Mouse (Mus musculus) midbrain, embryonic 15.5 days (tissue): ENCODE data around the gene Trim28. TPM values are rescaled to one million over a fixed set of nuclear protein-coding genes. Genes with fewer than 3 reads are reported as not detected.

Source experiments
- ATAC-seq: fragments of 200-750 bp; cut with Nextera tagmentation; replicated peaks from 2 replicates; pipeline ENCODE4 v1.8.0; 2017; ENCODE audit warnings: moderate TSS enrichment
- H3K27ac ChIP-seq: fragments of 300-500 bp; sonication (generic); 2 replicates; pipeline ENCODE4 v1.5.1; 2015; ENCODE audit warnings: mild to moderate bottlenecking, inconsistent platforms
- H3K27me3 ChIP-seq: fragments of 300-500 bp; sonication (generic); replicated peaks from 2 replicates; pipeline ENCODE4 v1.6.1; 2015; ENCODE audit warnings: inconsistent platforms
- H3K36me3 ChIP-seq: fragments of 300-500 bp; sonication (generic); replicated peaks from 2 replicates; pipeline ENCODE4 v1.6.1; 2015; ENCODE audit warnings: inconsistent platforms
- H3K4me1 ChIP-seq: fragments of 300-500 bp; sonication (generic); 2 replicates; pipeline ENCODE4 v1.6.1; 2015; ENCODE audit warnings: inconsistent platforms
- H3K4me2 ChIP-seq: fragments of 300-500 bp; sonication (generic); 2 replicates; pipeline ENCODE4 v1.6.1; 2015; ENCODE audit warnings: inconsistent platforms, mild to moderate bottlenecking, moderate library complexity
- H3K4me3 ChIP-seq: fragments of 300-500 bp; sonication (generic); 2 replicates; pipeline ENCODE4 v1.5.1; 2015; ENCODE audit warnings: mild to moderate bottlenecking, inconsistent platforms
- H3K9ac ChIP-seq: fragments of 300-500 bp; sonication (generic); 2 replicates; pipeline ENCODE4 v1.6.1; 2015; ENCODE audit warnings: mild to moderate bottlenecking, inconsistent platforms
- H3K9me3 ChIP-seq: fragments of 300-500 bp; sonication (generic); 2 replicates; pipeline ENCODE4 v1.6.1; 2016; ENCODE audit warnings: inconsistent platforms
- WGBS: fragments of 180-500 bp; shearing (Covaris S2); methylation state at CpG from one replicate; pipeline ENCODE4 v1.1.7; 2015; ENCODE audit warnings: mixed read lengths; 5-methylcytosine and 5-hydroxymethylcytosine counted together
- polyA plus RNA-seq: library from polyadenylated mRNA; unstranded; fragments of >200 nt; fragmentation: Nextera tagmentation; extraction: Ambion mirVana; gene quantifications from 2 replicates; pipeline ENCODE4 v1.2.1, GENCODE M21; 2015

Trim28 gene
- polyA plus RNA-seq, 1 experiment from 2014 or later: 229 TPM

DNA sequence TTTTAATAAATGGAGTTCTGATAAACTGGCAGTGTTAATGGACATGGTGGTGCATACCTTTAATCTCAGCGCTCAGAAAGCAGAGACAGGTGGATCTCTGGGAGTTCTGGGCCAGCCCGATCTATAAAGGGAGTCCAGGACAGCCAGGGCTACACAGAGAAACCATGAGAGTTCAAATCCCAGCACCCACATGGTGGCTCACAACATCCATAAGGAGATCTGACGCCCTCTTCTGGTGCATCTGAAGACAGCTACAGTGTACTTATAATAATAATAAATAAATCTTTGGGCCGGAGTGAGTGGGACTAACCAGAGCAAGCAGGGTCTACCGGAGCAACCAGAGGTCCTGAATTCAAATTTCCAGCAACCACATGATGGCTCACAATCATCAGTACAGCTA is 4.5 kb downstream of the Trim28 start:
- no peak overlapping the region for H3K27ac ChIP-seq
- no peak for ATAC-seq
- peaks cover 3% of the 10 kb centered on the region for H3K36me3 ChIP-seq
- no peak overlapping the region for H3K9ac ChIP-seq
- H3K9me3 ChIP-seq: no peaks in the 10 kb centered on the region
- WGBS: 78% methylated on average over 5 of the region's 5 CpGs
- no peaks in the 10 kb centered on the region for H3K27me3 ChIP-seq
- H3K4me3 ChIP-seq: no peak overlapping the region
- no peak overlapping the region for H3K4me2 ChIP-seq
- H3K4me1 ChIP-seq: peaks cover 12% of the 10 kb centered on the region

DNA sequence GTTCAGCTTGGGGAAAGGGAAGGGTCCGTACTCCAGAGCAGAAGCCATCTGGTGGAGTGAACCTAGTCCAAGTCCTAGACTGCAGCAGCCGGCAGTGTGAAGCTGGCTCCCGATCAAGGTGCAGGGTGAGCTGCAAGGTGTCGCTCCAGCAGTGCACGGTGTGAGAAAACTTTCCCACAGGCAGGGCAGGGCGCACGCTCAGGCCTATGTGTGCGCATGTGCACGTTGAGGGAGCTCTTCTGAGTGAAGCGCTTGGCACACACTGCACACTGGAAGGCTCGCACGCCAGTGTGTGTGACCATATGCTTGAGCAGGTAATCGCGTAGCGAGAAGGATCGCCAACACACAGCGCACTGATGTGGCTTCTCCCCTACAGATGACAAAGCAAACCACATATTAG is 7.1 kb downstream of the Trim28 start:
- WGBS: 89% methylated on average over 17 of the region's 17 CpGs

GRCm38 (mm10) chr7:13006531-13006930 is 7.6 kb downstream of the Trim28 start:
- 90% methylated on average over 10 of the region's 10 CpGs for WGBS
- H3K4me2 ChIP-seq: no peak overlapping the region

More for the DNA sequence above, 7.1 kb downstream of the Trim28 start:
- no peak overlapping the region for H3K4me2 ChIP-seq
- no peak overlapping the region for H3K27ac ChIP-seq
- H3K27me3 ChIP-seq: no peaks in the 10 kb centered on the region
- ATAC-seq: no peak
- H3K4me1 ChIP-seq: peaks cover 26% of the 10 kb centered on the region
- no peak overlapping the region for H3K9ac ChIP-seq
- no peaks in the 10 kb centered on the region for H3K9me3 ChIP-seq
- no peak overlapping the region for H3K4me3 ChIP-seq
- H3K36me3 ChIP-seq: peaks cover 3% of the 10 kb centered on the region

DNA sequence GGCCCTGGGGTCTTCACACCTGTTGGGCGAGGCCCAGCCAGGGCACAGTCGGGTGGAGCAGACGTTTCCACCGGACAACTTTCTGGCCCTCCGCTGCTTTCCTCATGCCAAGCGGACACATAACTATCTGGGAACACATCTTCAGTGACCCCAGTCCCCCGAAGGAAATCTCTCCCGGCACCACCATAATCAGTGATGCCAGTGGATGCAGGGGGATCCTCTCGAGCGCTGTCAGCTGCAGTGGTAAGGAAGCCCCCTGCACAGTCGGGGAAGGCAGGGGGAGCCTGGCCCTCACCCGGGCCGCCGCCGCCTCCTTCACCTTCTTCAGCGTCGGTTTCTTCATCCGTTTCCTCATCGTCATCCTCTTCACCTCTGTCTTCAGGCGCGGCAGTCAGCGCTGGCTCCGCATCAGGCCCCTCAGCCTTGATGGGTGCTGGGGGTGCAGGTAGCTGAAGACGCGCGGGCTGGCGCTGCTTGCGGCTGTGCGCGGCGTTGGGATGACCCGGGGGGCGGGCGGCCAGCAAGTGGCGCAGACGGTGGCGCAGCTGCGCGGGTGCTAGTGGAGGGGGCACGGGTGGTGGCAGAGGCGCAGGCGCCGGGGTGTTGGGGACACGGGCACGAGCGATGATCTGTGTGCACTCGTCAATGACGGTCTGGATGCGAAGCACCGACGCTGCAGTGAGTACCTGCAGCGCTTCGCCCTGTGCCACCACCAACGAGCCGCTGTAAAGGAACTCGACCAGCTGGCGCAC is 8.6 kb downstream of the Trim28 start:
- Histone ChIP-seq H3K4me2 (peak overlapping the region; percentile 7; the same call in 1 of the 2 replicates), H3K27ac (no peak overlapping the region), H3K36me3 (peaks cover 3% of the 10 kb centered on the region), H3K4me1 (peaks cover 26% of the 10 kb centered on the region), H3K4me3 (no peak overlapping the region; the same call in 1 of the 2 replicates), H3K9ac (no peak overlapping the region), H3K27me3 (no peaks in the 10 kb centered on the region), H3K9me3 (no peaks in the 10 kb centered on the region)
- ATAC-seq: no peak
- 45% methylated on average over 57 of the region's 57 CpGs for WGBS

More at GRCm38 (mm10) chr7:13006531-13006930, 7.6 kb downstream of the Trim28 start:
- no peak overlapping the region for H3K27ac ChIP-seq
- no peak overlapping the region for H3K4me3 ChIP-seq
- no peaks in the 10 kb centered on the region for H3K9me3 ChIP-seq
- ATAC-seq: no peak
- peaks cover 3% of the 10 kb centered on the region for H3K36me3 ChIP-seq
- no peak overlapping the region for H3K9ac ChIP-seq
- no peaks in the 10 kb centered on the region for H3K27me3 ChIP-seq
- peaks cover 26% of the 10 kb centered on the region for H3K4me1 ChIP-seq

DNA sequence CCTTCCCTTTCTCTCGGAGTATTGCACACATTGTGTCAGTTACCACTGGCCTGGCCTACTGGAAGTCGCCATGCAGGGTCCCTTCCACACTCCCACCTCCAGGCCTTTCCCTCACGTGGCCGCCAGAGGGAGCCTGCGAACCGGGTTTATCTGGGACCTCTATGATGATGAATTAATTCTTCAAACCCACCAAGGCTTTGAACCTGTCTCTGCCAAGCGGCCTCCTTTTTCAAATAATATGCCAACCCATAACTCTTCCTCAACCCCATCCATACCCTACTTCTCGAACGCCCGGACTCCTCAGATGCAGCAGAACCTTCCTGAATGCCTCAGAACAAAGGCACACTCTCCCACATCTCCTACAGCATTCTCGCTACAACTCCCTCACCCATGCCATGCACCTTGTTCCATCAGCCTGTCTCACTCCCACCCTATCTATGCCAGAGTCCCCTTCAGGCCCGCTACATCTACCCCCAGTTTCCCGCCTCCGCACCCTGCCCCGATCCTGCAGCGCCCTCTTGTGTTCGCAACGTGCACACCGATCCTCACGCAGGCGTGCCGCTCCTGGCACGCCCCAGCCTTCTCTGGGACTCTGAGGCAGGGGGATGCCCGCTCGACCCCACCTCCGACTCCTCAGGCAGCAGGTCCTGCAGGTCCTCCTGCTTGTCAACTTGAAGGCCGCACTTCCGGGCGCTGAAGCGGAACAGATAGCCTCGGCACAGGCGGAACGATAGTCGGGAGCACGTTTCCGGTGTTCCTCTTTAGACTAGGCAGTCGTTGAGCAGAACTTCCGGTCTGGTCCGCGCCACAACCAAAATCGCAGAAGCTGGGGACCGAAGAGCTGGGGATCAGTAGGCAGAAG is 10.5 kb downstream of the Trim28 start:
- Histone ChIP-seq H3K4me2 (peak overlapping the region; percentile 79), H3K27ac (peak overlapping the region; percentile 91), H3K9me3 (no peaks in the 10 kb centered on the region), H3K36me3 (peaks cover 3% of the 10 kb centered on the region), H3K4me3 (peak overlapping the region; percentile 63), H3K27me3 (no peaks in the 10 kb centered on the region), H3K9ac (peak overlapping the region; percentile 65), H3K4me1 (peaks cover 26% of the 10 kb centered on the region)
- ATAC-seq: peak; percentile 92
- under 1% methylated on average over 42 of the region's 42 CpGs for WGBS

- peak within 1 kb of the TSS; percentile 79 for H3K4me2 ChIP-seq
- H3K4me1 ChIP-seq: peaks cover 26% of the 10 kb centered on the region
- H3K9me3 ChIP-seq: no peaks in the 10 kb centered on the region
- H3K36me3 ChIP-seq: peaks cover 3% of the 10 kb centered on the region; the same call in 1 of the 2 replicates
- H3K9ac ChIP-seq: peak within 1 kb of the TSS; percentile 65
- H3K27me3 ChIP-seq: no peaks in the 10 kb centered on the region
- no peak for ATAC-seq
- peak within 1 kb of the TSS; percentile 91 for H3K27ac ChIP-seq
- 10% methylated on average over 26 of the region's 26 CpGs for WGBS
- peak within 1 kb of the TSS; percentile 63 for H3K4me3 ChIP-seq
These were observed 11.3 kb downstream of the Trim28 start, which contains the start of gene Zbtb45 for GRCm38 (mm10) chr7:13010005-13010908. Zbtb45 (minus strand) TSS chr7:13010034.

- Histone ChIP-seq H3K27ac (no peak overlapping the region), H3K36me3 (no peaks in the 10 kb centered on the region), H3K27me3 (no peaks in the 10 kb centered on the region), H3K9me3 (no peaks in the 10 kb centered on the region), H3K9ac (no peak overlapping the region), H3K4me2 (no peak overlapping the region), H3K4me3 (no peak overlapping the region), H3K4me1 (peaks cover 11% of the 10 kb centered on the region)
- no peak for ATAC-seq
- WGBS: 68% methylated on average over 4 of the region's 4 CpGs
These were observed 14.8 kb downstream of the Trim28 start for GRCm38 (mm10) chr7:13013671-13014070.

- no peak overlapping the region for H3K4me3 ChIP-seq
- H3K4me2 ChIP-seq: no peak overlapping the region
- 43% methylated on average over 6 of the region's 6 CpGs for WGBS
- peaks cover 8% of the 10 kb centered on the region for H3K4me1 ChIP-seq
- ATAC-seq: no peak
- H3K27ac ChIP-seq: no peak overlapping the region
- no peak overlapping the region for H3K9ac ChIP-seq
- no peaks in the 10 kb centered on the region for H3K27me3 ChIP-seq
- no peaks in the 10 kb centered on the region for H3K9me3 ChIP-seq
- no peaks in the 10 kb centered on the region for H3K36me3 ChIP-seq
These were observed 15.4 kb downstream of the Trim28 start for GRCm38 (mm10) chr7:13014275-13014839.

DNA sequence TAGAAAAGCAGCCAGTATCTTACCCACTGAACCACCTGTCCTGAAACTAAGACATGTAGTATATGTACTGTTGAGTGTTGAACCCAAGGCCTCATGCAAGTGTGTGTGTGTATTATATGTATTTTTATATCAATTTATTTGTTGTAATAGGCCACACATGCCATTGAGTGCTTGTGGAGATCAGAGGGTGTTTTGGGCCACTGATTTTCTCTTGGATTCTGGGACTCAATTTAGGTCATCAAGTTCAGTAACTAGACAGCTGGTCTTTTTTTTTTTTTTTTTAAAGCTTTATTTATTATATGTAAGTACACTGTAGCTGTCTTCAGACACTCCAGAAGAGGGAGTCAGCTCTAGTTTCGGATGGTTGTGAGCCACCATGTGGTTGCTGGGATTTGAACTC is 16.3 kb downstream of the Trim28 start:
- Histone ChIP-seq H3K9me3 (no peaks in the 10 kb centered on the region), H3K27ac (no peak overlapping the region), H3K4me2 (no peak overlapping the region), H3K4me3 (no peak overlapping the region), H3K36me3 (no peaks in the 10 kb centered on the region), H3K27me3 (no peaks in the 10 kb centered on the region), H3K9ac (no peak overlapping the region), H3K4me1 (peaks cover 6% of the 10 kb centered on the region)
- ATAC-seq: no peak
- 92% methylated on average over 1 of the region's 1 CpGs for WGBS

DNA sequence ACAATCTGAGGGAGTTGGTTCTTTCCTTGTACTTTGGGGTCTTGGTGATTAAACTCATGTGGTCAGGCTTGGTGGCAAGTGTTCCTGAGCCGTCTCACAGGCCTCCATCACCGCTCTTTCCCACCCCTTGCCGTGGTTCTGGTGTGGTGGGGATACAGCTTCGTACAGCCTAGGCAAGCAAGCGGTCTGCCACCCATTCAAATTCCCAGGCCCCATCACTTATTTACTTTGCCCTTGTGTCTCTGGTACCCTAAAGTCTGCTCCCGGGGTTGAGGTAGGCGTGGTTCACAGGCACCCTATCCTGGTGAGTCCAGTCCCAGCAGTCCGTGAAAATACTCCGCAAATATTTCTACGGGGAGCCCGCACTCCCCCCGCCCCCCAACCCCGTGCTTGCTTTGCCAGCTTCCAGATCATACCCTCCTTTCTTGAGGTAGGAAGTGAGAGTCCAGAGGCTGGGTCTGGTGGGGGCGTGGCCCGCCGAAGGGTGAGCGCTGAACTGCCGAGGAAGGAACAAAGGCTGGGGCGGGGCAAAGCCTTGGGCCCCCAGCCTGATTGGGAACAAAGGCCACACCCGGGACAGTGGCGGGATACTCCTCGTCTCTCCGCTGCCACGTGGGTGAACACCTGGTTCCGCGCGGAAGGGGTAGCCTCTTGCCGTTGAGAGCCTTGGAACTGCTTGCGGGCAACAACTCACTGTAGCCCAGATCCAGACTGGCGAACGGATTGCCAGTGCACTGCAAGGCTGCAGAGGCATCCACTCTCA is 24.0 kb downstream of the Trim28 start:
- H3K4me3 ChIP-seq: peak overlapping the region; percentile 86
- no peaks in the 10 kb centered on the region for H3K27me3 ChIP-seq
- H3K9me3 ChIP-seq: no peaks in the 10 kb centered on the region
- peak; percentile 35 for ATAC-seq
- H3K27ac ChIP-seq: peak overlapping the region; percentile 99
- WGBS: 3% methylated on average over 31 of the region's 31 CpGs
- peak overlapping the region; percentile 97 for H3K4me2 ChIP-seq
- peak overlapping the region; percentile 53 for H3K9ac ChIP-seq
- peaks cover 33% of the 10 kb centered on the region for H3K4me1 ChIP-seq
- H3K36me3 ChIP-seq: peaks cover 10% of the 10 kb centered on the region
